Mouse (Mus musculus) heart, embryonic 14.5 days (tissue): ENCODE measurements around the gene Osbpl10. TPM values are rescaled to one million over a fixed set of nuclear protein-coding genes. Genes with fewer than 3 reads are reported as not detected.

Source experiments
- ATAC-seq: fragments of 200-750 bp; cut with Nextera tagmentation; 2 replicates; pipeline ENCODE4 v1.8.0; 2017; ENCODE audit warnings: low read depth, moderate TSS enrichment; ENCODE audit not compliant: insufficient number of reproducible peaks, insufficient read depth, low FRiP score
- H3K27ac ChIP-seq, 2 experiments: fragments of 200-500 bp in 1 of 2; fragments of 300-500 bp in 1 of 2; sonication (generic) in 1 of 2; replicated peaks in 1 of 2; 2 replicates each; pipeline ENCODE4 v1.5.1; 2012 to 2014; ENCODE audit warnings: low read depth in 2 of 2, low read length in 2 of 2, control low read depth in 1 of 2, mild to moderate bottlenecking in 1 of 2, mixed read lengths in 1 of 2; ENCODE audit not compliant: control insufficient read depth in 1 of 2, insufficient read depth in 1 of 2
- H3K27me3 ChIP-seq: fragments of 300-500 bp; sonication (generic); 2 replicates; pipeline ENCODE4 v1.6.1; 2014; ENCODE audit warnings: mild to moderate bottlenecking, low read length, control low read depth; ENCODE audit not compliant: control insufficient read depth, insufficient read depth
- H3K36me3 ChIP-seq: fragments of 300-500 bp; sonication (generic); 2 replicates; pipeline ENCODE4 v1.6.1; 2014; ENCODE audit warnings: mild to moderate bottlenecking, control low read depth, low read length, mixed read lengths; ENCODE audit not compliant: control insufficient read depth, insufficient read depth
- H3K4me1 ChIP-seq, 2 experiments: fragments of 200-500 bp in 1 of 2; fragments of 300-500 bp in 1 of 2; sonication (generic) in 1 of 2; 2 replicates each; pipeline ENCODE4 v1.6.1; 2012 to 2014; ENCODE audit warnings: low read length in 2 of 2, control low read depth in 1 of 2, mixed read lengths in 1 of 2; ENCODE audit not compliant: control insufficient read depth in 2 of 2, insufficient read depth in 2 of 2
- H3K4me2 ChIP-seq: fragments of 300-500 bp; sonication (generic); 2 replicates; pipeline ENCODE4 v1.6.1; 2014; ENCODE audit warnings: mild to moderate bottlenecking, low read length
- H3K4me3 ChIP-seq, 2 experiments: fragments of 200-500 bp in 1 of 2; fragments of 300-500 bp in 1 of 2; sonication (generic) in 1 of 2; 2 replicates each; pipeline ENCODE4 v1.5.1; 2012 to 2014; ENCODE audit warnings: low read length in 2 of 2, mild to moderate bottlenecking in 2 of 2, control low read depth in 1 of 2, low read depth in 1 of 2, moderate library complexity in 1 of 2; ENCODE audit not compliant: control insufficient read depth in 1 of 2, insufficient read depth in 1 of 2
- H3K9ac ChIP-seq: fragments of 300-500 bp; sonication (generic); 2 replicates; pipeline ENCODE4 v1.6.1; 2014; ENCODE audit warnings: mild to moderate bottlenecking, low read length
- H3K9me3 ChIP-seq: fragments of 300-500 bp; sonication (generic); 2 replicates; pipeline ENCODE4 v1.6.1; 2016; ENCODE audit warnings: low read length, control low read depth; ENCODE audit not compliant: control insufficient read depth
- WGBS: fragments of 180-500 bp; shearing (Covaris S2); extraction: QIAGEN DNeasy Blood & Tissue Kit; methylation state at CpG from one replicate; pipeline ENCODE4 v1.1.7; 2014; 5-methylcytosine and 5-hydroxymethylcytosine counted together
- polyA plus RNA-seq: library from polyadenylated mRNA; unstranded; fragments of >200 nt; fragmentation: Nextera tagmentation; extraction: Ambion mirVana; gene quantifications from 2 replicates; pipeline ENCODE4 v1.2.1, GENCODE M21; 2014

Gene Osbpl10
- polyA plus RNA-seq, 1 experiment from 2014 or later = 2.2 TPM

DNA sequence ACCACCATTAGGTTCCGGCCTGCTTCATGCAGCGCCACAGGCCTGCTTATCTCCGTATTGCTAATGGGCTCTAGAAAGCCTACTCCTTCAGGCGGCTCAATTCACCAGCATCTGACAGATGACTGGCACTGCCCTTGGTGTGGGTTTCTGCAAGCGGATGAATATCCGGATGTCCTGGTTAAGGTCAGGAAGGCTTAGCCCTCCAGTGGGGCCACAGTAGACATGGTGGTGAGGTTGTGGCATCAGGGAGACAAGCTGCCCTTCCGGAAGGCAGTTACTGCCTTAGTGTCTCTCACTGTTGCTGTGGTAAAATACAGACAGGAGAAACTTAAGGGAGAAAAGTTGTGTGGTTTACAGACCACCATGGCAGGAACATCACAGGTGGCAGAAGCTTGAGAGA lies 242.9 kb downstream of the Osbpl10 start:
- no peak overlapping the region for H3K4me2 ChIP-seq
- H3K27ac ChIP-seq = no peak overlapping the region
- no peaks in the 10 kb centered on the region for H3K27me3 ChIP-seq
- H3K9ac ChIP-seq = no peak overlapping the region
- WGBS = 75% methylated on average over 7 of the region's 7 CpGs
- no peak overlapping the region for H3K4me3 ChIP-seq
- no peaks in the 10 kb centered on the region for H3K36me3 ChIP-seq
- no peaks in the 10 kb centered on the region for H3K9me3 ChIP-seq
- no peaks in the 10 kb centered on the region; a peak in 1 of 4 replicates for H3K4me1 ChIP-seq
- ATAC-seq = no peak

DNA sequence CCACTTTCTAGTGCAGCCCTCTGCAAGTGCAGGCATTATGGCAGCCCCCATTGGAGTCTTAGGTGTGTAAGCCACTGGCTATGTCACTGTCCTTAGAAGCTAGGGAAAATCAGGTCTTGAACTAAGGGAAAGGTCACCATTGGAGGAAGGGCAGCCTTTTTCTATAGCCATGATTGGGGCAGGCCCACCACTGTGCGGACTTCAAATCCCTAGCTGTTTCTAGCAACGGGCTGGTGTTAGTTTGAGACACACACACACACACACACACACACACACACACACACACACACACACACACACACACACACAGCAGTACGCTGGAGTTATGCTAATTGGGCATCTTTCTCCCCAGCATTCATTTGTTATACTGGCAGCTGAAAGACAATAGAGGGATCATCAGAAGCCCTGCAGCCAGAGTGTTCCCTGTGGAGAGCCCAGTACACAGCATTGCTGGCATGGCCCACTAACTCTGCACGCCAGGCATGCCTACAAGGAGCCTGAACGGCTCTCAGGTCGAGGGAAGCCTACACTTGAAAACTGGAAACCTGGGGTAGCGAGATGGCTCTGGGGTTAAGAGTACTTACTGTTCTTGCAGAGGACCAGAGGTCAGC lies 246.5 kb downstream of the Osbpl10 start:
- 81% methylated on average over 7 of the region's 7 CpGs for WGBS
- H3K27me3 ChIP-seq = no peaks in the 10 kb centered on the region
- no peak overlapping the region for H3K27ac ChIP-seq
- H3K4me2 ChIP-seq = no peak overlapping the region
- H3K36me3 ChIP-seq = no peaks in the 10 kb centered on the region
- ATAC-seq = no peak
- H3K4me1 ChIP-seq = no peaks in the 10 kb centered on the region
- H3K9me3 ChIP-seq = no peaks in the 10 kb centered on the region
- H3K9ac ChIP-seq = no peak overlapping the region
- no peak overlapping the region for H3K4me3 ChIP-seq

DNA sequence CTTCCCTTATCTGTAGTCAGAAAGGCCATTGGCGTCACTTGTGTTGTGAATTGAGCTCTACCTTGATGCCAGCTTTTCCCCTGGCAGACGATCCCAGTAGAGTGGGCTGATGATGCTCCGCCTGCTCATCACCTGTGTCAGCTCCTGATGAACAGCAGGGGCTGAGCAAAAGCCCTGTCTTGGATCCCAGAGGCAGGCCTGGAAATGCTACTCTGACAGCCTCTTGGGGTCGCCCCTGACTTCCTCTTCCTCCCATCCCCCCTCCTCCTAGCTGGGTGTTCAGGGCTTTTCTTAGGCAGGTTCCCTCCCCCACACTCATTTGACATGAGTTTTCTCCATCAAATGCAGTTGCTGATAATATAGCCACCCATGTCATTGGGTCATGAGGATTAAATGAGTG lies 250.8 kb downstream of the Osbpl10 start:
- Histone ChIP-seq H3K4me1 (peaks cover 0 to 4% of the 10 kb centered on the region in 2 experiments; a peak in 1 of 4 replicates), H3K4me2 (no peak overlapping the region), H3K27ac (no peak overlapping the region), H3K36me3 (peaks cover 6% of the 10 kb centered on the region; the same call in 1 of the 2 replicates), H3K9me3 (no peaks in the 10 kb centered on the region), H3K4me3 (no peak overlapping the region), H3K9ac (no peak overlapping the region), H3K27me3 (no peaks in the 10 kb centered on the region)
- 50% methylated on average over 4 of the region's 4 CpGs for WGBS
- no peak for ATAC-seq

DNA sequence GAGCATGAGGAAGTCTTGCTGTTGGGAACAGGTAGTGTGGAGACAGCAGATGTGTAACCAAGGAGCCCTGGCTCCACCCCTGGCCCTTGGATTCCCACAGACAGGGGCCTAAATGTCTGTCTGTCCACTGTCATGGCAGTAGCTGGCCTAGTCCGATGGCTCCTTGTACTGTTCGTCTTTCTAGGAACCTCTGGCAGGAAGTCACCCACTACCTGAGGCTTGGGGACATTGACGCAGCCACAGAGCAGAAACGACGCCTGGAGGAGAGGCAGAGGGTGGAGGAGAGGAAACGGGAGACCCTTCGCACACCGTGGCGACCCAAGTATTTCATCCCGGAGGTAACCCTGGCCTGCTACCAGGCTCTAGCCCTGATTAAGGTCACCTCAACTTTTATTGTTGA lies 251.3 kb downstream of the Osbpl10 start:
- Histone ChIP-seq H3K4me1 (peaks cover 0 to 4% of the 10 kb centered on the region in 2 experiments; a peak in 1 of 4 replicates), H3K9me3 (no peaks in the 10 kb centered on the region), H3K27ac (no peak overlapping the region), H3K9ac (no peak overlapping the region), H3K36me3 (peaks cover 6% of the 10 kb centered on the region; the same call in 1 of the 2 replicates), H3K4me3 (no peak overlapping the region), H3K27me3 (no peaks in the 10 kb centered on the region), H3K4me2 (no peak overlapping the region)
- ATAC-seq = no peak
- WGBS = 81% methylated on average over 10 of the region's 10 CpGs

DNA sequence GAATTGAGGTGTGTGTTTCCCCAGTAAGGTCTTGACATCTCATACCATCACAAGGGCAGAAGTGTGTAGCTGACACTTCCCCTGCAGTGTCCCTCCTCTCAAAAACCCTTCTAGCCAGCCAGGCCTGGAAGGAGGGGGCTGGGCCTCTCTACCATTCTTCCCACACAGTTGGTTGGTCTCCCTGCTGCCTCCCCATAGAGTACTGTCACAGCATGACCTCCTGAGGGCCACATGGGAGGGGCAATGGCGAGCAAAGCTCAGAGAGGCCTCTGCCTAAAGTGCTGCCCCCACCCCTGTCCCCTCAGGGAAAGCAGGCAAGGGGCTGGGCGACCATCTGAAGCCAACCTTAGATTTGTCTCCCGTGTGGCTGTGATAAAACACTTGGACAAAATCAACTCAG lies 251.8 kb downstream of the Osbpl10 start:
- 32% methylated on average over 3 of the region's 3 CpGs for WGBS
- Histone ChIP-seq H3K4me1 (peaks cover 0 to 4% of the 10 kb centered on the region in 2 experiments; a peak in 1 of 4 replicates), H3K36me3 (peaks cover 6% of the 10 kb centered on the region; the same call in 1 of the 2 replicates), H3K27ac (no peak overlapping the region), H3K27me3 (no peaks in the 10 kb centered on the region), H3K4me3 (no peak overlapping the region), H3K9me3 (no peaks in the 10 kb centered on the region), H3K4me2 (no peak overlapping the region), H3K9ac (no peak overlapping the region)
- no peak for ATAC-seq

DNA sequence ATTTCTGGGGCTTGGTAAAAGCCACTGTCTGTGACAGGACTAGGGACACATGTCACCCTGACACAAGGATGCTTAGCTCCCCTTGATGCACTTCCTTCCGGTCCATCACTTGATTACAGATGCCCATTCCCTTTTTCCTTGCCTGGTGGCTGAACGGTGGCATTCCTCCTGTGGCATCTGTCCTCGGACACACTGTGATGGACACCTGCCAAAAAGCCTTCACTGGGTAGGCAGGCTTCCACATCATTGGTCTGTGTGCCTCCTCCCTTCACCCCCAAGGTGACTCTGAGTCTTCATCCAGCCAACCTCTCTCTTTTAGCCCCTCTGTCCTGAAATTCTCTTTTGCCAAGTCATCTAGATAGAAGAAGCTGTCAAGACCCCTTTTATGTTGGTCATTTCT lies 253.1 kb downstream of the Osbpl10 start:
- no peak overlapping the region for H3K4me3 ChIP-seq
- H3K4me1 ChIP-seq = peaks cover 0 to 4% of the 10 kb centered on the region in 2 experiments; a peak in 1 of 4 replicates
- no peak for ATAC-seq
- no peaks in the 10 kb centered on the region for H3K9me3 ChIP-seq
- 75% methylated on average over 3 of the region's 3 CpGs for WGBS
- H3K27ac ChIP-seq = no peak overlapping the region
- no peak overlapping the region for H3K4me2 ChIP-seq
- H3K36me3 ChIP-seq = peaks cover 6% of the 10 kb centered on the region; the same call in 1 of the 2 replicates
- H3K9ac ChIP-seq = no peak overlapping the region
- H3K27me3 ChIP-seq = no peaks in the 10 kb centered on the region

DNA sequence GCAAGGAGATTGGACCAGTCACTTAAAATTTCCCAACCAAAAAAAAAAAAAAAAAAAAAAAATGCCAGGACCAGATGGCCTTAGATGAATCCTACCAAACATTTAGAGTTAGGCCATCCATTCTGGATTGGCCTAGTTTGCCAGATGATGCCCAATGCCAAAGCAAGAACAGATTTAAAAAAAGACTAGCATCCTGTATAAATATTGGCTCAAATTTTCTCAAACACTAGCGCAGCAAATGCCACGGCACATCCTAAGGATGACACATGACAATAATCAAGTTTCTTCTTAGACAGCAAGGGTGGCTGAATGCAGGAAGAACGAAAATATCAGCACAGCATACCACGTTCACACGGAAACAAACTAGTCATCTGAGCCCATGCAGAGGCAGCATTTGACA lies 255.4 kb downstream of the Osbpl10 start:
- Histone ChIP-seq H3K9me3 (no peaks in the 10 kb centered on the region), H3K4me3 (no peak overlapping the region), H3K36me3 (peaks cover 6% of the 10 kb centered on the region; the same call in 1 of the 2 replicates), H3K27me3 (no peaks in the 10 kb centered on the region), H3K9ac (no peak overlapping the region), H3K27ac (no peak overlapping the region), H3K4me2 (no peak overlapping the region), H3K4me1 (peaks cover 0 to 4% of the 10 kb centered on the region in 2 experiments; a peak in 1 of 4 replicates)
- 93% methylated on average over 5 of the region's 5 CpGs for WGBS
- ATAC-seq = no peak

DNA sequence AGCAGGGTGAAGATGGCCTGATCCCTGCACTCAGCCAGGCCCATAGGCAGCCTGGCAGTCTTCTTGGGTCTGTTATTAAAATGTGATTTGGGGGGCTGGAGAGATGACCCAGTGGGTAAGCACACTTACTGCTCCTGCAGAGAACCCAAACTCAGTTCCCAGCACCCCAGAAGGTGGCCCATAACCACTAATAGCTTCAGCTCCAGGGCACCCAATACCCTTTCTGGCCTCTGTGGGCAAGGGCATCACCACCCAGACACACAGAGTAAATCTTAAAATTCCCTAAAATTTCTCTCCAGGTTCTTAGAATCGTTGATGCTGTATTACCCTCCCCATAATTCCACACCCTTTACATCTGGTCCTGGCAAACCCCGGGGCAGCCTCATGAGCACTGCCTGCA lies 256.2 kb downstream of the Osbpl10 start:
- Histone ChIP-seq H3K27me3 (no peaks in the 10 kb centered on the region), H3K9ac (no peak overlapping the region), H3K27ac (no peak overlapping the region), H3K9me3 (no peaks in the 10 kb centered on the region), H3K36me3 (peaks cover 12% of the 10 kb centered on the region; the same call in 1 of the 2 replicates), H3K4me1 (peaks cover 0 to 4% of the 10 kb centered on the region in 2 experiments; a peak in 1 of 4 replicates), H3K4me2 (no peak overlapping the region), H3K4me3 (no peak overlapping the region)
- ATAC-seq = no peak
- 93% methylated on average over 2 of the region's 2 CpGs for WGBS
